Mouse (Mus musculus): ENCODE results near the gene Khdrbs1. TPM values are rescaled to one million over a fixed set of nuclear protein-coding genes. Genes with fewer than 3 reads are reported as not detected.

Gene Khdrbs1
- total RNA-seq, 1 experiment = 58.2 TPM

DNA sequence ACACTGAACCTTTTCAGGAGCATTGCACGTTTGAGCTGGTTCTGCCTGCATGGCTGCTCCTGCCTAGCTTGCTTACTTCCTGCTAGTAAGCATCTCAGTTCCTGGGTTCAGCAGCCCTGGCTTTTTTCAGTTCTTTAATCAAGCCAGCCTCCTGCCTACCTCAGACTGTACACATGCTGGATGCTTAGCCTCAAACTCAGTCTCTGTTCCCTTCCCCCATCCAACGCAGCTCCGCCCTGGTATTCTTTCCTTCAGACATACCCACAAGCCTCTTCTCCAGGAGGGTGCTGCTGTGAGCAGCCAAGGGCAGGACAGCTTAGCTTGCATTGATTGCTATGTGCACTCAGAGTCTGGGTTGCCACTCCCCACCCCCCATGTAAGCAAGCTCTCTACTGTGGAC, 12.6 kb upstream of the Khdrbs1 start:
- Histone ChIP-seq H3K9me3 (ENCODE audit: control insufficient read depth, insufficient read depth, low read depth, low read length) (no peaks in the 10 kb centered on the region), H3K9ac (ENCODE audit: insufficient read depth, low read depth, low read length, poor library complexity, severe bottlenecking) (no peak overlapping the region; the same call in 1 of the 2 replicates), H3K36me3 (ENCODE audit: control insufficient read depth, insufficient read depth, low read length, poor library complexity, severe bottlenecking) (no peaks in the 10 kb centered on the region), H3K4me3 (ENCODE audit: insufficient read depth in 1 of 2, low read depth in 1 of 2, low read length in 2 of 2, poor library complexity in 1 of 2, severe bottlenecking in 1 of 2) (no peak overlapping the region), H3K27ac (ENCODE audit: insufficient read depth, low read depth, low read length, poor library complexity, severe bottlenecking) (no peak overlapping the region), H3K4me1 (ENCODE audit: control insufficient read depth in 2 of 2, insufficient read depth in 2 of 2, low read length in 2 of 2, poor library complexity in 1 of 2) (peaks cover 2 to 8% of the 10 kb centered on the region in 2 experiments; a peak in 3 of 4 replicates)
- no peak for DNase-seq (ENCODE audit: low read depth, low spot score)
- TF ChIP-seq MAFK (IDR thresholded peaks at IDR 0.05; ENCODE audit: insufficient read depth, low read depth, low read length) = no peak
- no peak for TF ChIP-seq CHD2 (IDR thresholded peaks at IDR 0.05; ENCODE audit: low read depth, low read length)
- TF ChIP-seq ZNF384 (IDR thresholded peaks at IDR 0.05; ENCODE audit: low read depth, low read length) = no peak
- no peak for TF ChIP-seq HCFC1 (IDR thresholded peaks at IDR 0.05; ENCODE audit: borderline replicate concordance, insufficient read depth, low read length)
- no peak for TF ChIP-seq ZC3H11A (IDR thresholded peaks at IDR 0.05; ENCODE audit: borderline replicate concordance, low read depth, low read length)
- in situ Hi-C loops (cut with MboI; ENCODE audit: low sequenced_read_pairs in 2 of 2, unreplicated experiment in 2 of 2) = no loop called here

DNA sequence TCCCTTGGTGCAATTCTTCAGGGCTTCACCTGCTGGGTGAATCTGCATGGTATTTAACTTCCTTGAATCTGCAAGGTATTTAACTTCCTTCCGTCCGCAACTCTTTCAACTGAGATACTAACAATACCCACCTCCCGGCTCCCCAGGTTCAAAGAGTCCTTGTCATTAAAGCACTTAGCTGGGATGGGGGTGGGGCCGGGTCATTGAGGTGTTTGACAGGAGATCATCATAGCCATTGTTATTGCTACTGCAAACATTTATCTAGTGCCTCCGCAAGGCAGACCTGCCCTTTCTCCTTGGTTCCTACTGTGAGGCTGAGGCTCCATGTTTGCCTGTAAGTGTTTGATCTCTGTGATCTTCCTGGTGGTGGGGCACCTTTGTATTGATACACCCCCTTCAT, 8.3 kb upstream of the Khdrbs1 start:
- no peak for TF ChIP-seq HCFC1 (IDR thresholded peaks at IDR 0.05; ENCODE audit: borderline replicate concordance, insufficient read depth, low read length)
- peak; percentile 16; the same call in 1 of the 2 replicates for TF ChIP-seq MAFK (IDR thresholded peaks at IDR 0.05; ENCODE audit: insufficient read depth, low read depth, low read length)
- TF ChIP-seq CHD2 (IDR thresholded peaks at IDR 0.05; ENCODE audit: low read depth, low read length) = peak; percentile 56
- no peak for TF ChIP-seq ZNF384 (IDR thresholded peaks at IDR 0.05; ENCODE audit: low read depth, low read length)
- TF ChIP-seq ZC3H11A (IDR thresholded peaks at IDR 0.05; ENCODE audit: borderline replicate concordance, low read depth, low read length) = no peak
- in situ Hi-C loops (cut with MboI; ENCODE audit: low sequenced_read_pairs in 2 of 2, unreplicated experiment in 2 of 2) = no loop called here
- H3K9me3 ChIP-seq (ENCODE audit: control insufficient read depth, insufficient read depth, low read depth, low read length) = no peaks in the 10 kb centered on the region
- no peak overlapping the region for H3K4me3 ChIP-seq (ENCODE audit: insufficient read depth in 1 of 2, low read depth in 1 of 2, low read length in 2 of 2, poor library complexity in 1 of 2, severe bottlenecking in 1 of 2)
- H3K27ac ChIP-seq (ENCODE audit: insufficient read depth, low read depth, low read length, poor library complexity, severe bottlenecking) = no peak overlapping the region
- no peaks in the 10 kb centered on the region for H3K36me3 ChIP-seq (ENCODE audit: control insufficient read depth, insufficient read depth, low read length, poor library complexity, severe bottlenecking)
- no peak overlapping the region for H3K9ac ChIP-seq (ENCODE audit: insufficient read depth, low read depth, low read length, poor library complexity, severe bottlenecking)
- peaks cover 2 to 13% of the 10 kb centered on the region in 2 experiments; a peak in 3 of 4 replicates for H3K4me1 ChIP-seq (ENCODE audit: control insufficient read depth in 2 of 2, insufficient read depth in 2 of 2, low read length in 2 of 2, poor library complexity in 1 of 2)
- DNase-seq (ENCODE audit: low read depth, low spot score) = peak; percentile 96

DNA sequence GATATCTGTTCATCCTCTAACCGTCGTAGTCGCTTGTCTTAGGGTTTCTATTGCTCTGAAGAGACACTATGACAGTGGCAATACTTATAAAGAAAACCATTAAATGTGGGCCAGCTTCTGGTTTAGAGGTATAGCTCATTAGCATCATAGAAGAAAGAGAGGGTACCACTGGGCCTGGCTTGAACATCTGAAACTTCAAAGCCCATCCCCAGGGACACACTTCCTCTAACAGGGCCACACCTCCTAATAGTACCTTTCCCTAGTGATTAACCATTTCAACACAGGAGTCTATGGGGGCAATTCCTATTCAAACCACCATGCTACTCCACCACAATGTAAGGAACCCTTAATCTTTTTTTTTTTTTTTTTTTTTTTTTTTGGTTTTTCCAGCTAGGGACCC, 4.5 kb upstream of the Khdrbs1 start:
- no peaks in the 10 kb centered on the region for H3K9me3 ChIP-seq (ENCODE audit: control insufficient read depth, insufficient read depth, low read depth, low read length)
- no peaks in the 10 kb centered on the region for H3K36me3 ChIP-seq (ENCODE audit: control insufficient read depth, insufficient read depth, low read length, poor library complexity, severe bottlenecking)
- H3K9ac ChIP-seq (ENCODE audit: insufficient read depth, low read depth, low read length, poor library complexity, severe bottlenecking) = no peak overlapping the region
- no peak for DNase-seq (ENCODE audit: low read depth, low spot score)
- TF ChIP-seq ZC3H11A (IDR thresholded peaks at IDR 0.05; ENCODE audit: borderline replicate concordance, low read depth, low read length) (no peak), CHD2 (IDR thresholded peaks at IDR 0.05; ENCODE audit: low read depth, low read length) (no peak), MAFK (IDR thresholded peaks at IDR 0.05; ENCODE audit: insufficient read depth, low read depth, low read length) (no peak), ZNF384 (IDR thresholded peaks at IDR 0.05; ENCODE audit: low read depth, low read length) (no peak), HCFC1 (IDR thresholded peaks at IDR 0.05; ENCODE audit: borderline replicate concordance, insufficient read depth, low read length) (no peak)
- in situ Hi-C loops (cut with MboI; ENCODE audit: low sequenced_read_pairs in 2 of 2, unreplicated experiment in 2 of 2) = no loop called here
- no peak overlapping the region; the same call in 1 of the 2 replicates for H3K27ac ChIP-seq (ENCODE audit: insufficient read depth, low read depth, low read length, poor library complexity, severe bottlenecking)
- peaks cover 4 to 15% of the 10 kb centered on the region in 2 experiments; a peak in 3 of 4 replicates for H3K4me1 ChIP-seq (ENCODE audit: control insufficient read depth in 2 of 2, insufficient read depth in 2 of 2, low read length in 2 of 2, poor library complexity in 1 of 2)
- no peak overlapping the region for H3K4me3 ChIP-seq (ENCODE audit: insufficient read depth in 1 of 2, low read depth in 1 of 2, low read length in 2 of 2, poor library complexity in 1 of 2, severe bottlenecking in 1 of 2)

DNA sequence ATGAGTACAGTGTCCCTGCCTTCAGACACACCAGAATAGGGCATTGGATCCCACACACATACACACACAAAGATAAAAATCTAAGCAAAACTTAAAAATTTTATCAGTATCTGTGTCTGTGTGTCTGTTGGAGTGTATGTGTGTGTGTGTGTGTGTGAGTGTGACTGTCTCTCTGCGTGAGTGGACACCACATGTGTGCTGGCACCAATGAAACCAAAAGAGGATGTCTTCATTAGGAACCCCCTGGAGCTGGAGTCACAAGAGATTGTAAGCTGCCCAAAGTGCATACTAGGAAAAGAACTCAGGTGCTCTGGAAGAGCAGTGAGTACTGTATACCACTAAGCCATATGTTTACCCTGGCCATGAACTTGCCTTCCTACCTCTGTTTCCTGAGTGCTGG, 4.0 kb upstream of the Khdrbs1 start:
- H3K4me1 ChIP-seq (ENCODE audit: control insufficient read depth in 2 of 2, insufficient read depth in 2 of 2, low read length in 2 of 2, poor library complexity in 1 of 2) = peaks cover 4 to 14% of the 10 kb centered on the region in 2 experiments; a peak in 3 of 4 replicates
- DNase-seq (ENCODE audit: low read depth, low spot score) = no peak
- no peak overlapping the region for H3K4me3 ChIP-seq (ENCODE audit: insufficient read depth in 1 of 2, low read depth in 1 of 2, low read length in 2 of 2, poor library complexity in 1 of 2, severe bottlenecking in 1 of 2)
- H3K9me3 ChIP-seq (ENCODE audit: control insufficient read depth, insufficient read depth, low read depth, low read length) = no peaks in the 10 kb centered on the region
- no peak overlapping the region; the same call in 1 of the 2 replicates for H3K27ac ChIP-seq (ENCODE audit: insufficient read depth, low read depth, low read length, poor library complexity, severe bottlenecking)
- no peak overlapping the region for H3K9ac ChIP-seq (ENCODE audit: insufficient read depth, low read depth, low read length, poor library complexity, severe bottlenecking)
- in situ Hi-C loops (cut with MboI; ENCODE audit: low sequenced_read_pairs in 2 of 2, unreplicated experiment in 2 of 2) = no loop called here
- no peaks in the 10 kb centered on the region for H3K36me3 ChIP-seq (ENCODE audit: control insufficient read depth, insufficient read depth, low read length, poor library complexity, severe bottlenecking)
- TF ChIP-seq HCFC1 (IDR thresholded peaks at IDR 0.05; ENCODE audit: borderline replicate concordance, insufficient read depth, low read length) = no peak
- no peak for TF ChIP-seq CHD2 (IDR thresholded peaks at IDR 0.05; ENCODE audit: low read depth, low read length)
- TF ChIP-seq MAFK (IDR thresholded peaks at IDR 0.05; ENCODE audit: insufficient read depth, low read depth, low read length) = no peak
- no peak for TF ChIP-seq ZC3H11A (IDR thresholded peaks at IDR 0.05; ENCODE audit: borderline replicate concordance, low read depth, low read length)
- no peak for TF ChIP-seq ZNF384 (IDR thresholded peaks at IDR 0.05; ENCODE audit: low read depth, low read length)
